9 mouse cellular contexts compared by ENCODE assay signal in the genomic region with DNA sequence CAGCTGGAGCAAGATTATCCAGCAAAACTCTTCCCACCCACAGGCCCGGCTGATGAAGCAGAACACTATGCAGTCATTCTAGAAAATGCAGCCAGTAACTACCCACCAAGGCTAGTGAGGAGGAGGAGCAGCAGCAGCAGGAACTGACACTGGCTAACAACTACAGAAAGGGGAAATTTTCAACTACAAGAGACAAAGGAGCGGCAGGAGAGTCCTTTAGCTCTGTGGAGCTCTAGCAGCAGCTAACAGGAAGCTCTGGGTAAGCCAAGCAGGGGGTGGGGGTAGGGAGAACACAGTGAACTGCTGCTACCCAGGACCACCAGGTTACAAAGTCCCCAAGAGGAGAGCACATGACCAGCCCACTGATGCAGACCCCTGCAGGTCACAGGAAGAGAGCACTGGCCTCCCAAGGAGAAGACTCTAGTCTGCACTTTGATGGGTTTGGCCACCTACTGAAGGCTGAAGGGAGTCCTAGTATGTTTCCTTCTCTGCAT. TPM values are rescaled to one million over a fixed set of nuclear protein-coding genes. Genes with fewer than 3 reads are reported as not detected.
DNase-seq lines count a peak whose midpoint lies in the region; ATAC-seq and TF ChIP-seq lines count a peak whose summit lies in the region.
"Had no signal": no experiment of that assay in that cellular context is flagged by ENCODE, and none has a peak within 500 bp of the region (broad histone marks: within the 10 kb centered on the region; RNA-seq: fewer than 3 reads in every experiment).

No protein-coding gene starts in this region.

- TF ChIP-seq EP300 in ES-Bruce4 (IDR thresholded peaks at IDR 0.05; ENCODE audit: insufficient read depth, low read depth, low read length), result peak; percentile 71; the same call in 1 of the 2 replicates

- H3K9me3 ChIP-seq in ES-Bruce4 (replicated peaks; ENCODE audit: control insufficient read depth, insufficient read depth, low read length, poor library complexity, severe bottlenecking), result no peaks in the 10 kb centered on the region
- no peaks in the 10 kb centered on the region for H3K9me3 ChIP-seq in embryonic facial prominence, embryonic 13.5 days
- H3K9me3 ChIP-seq in limb, embryonic 12.5 days, result no peaks in the 10 kb centered on the region

- no peaks in the 10 kb centered on the region for H3K27me3 ChIP-seq in ES-Bruce4 (ENCODE audit: control insufficient read depth, insufficient read depth, low read length, poor library complexity, severe bottlenecking)
- H3K27me3 ChIP-seq in embryonic facial prominence, embryonic 13.5 days, result no peaks in the 10 kb centered on the region
- no peaks in the 10 kb centered on the region for H3K27me3 ChIP-seq in limb, embryonic 12.5 days

- peak overlapping the region; percentile 68 for H3K27ac ChIP-seq in ES-Bruce4 (ENCODE audit: insufficient read depth, low read length)
- peak overlapping the region; percentile 33; the same call in 1 of the 2 replicates for H3K27ac ChIP-seq in embryonic facial prominence, embryonic 13.5 days
- peak overlapping the region; percentile 3; the same call in 1 of the 2 replicates for H3K27ac ChIP-seq in limb, embryonic 12.5 days

- no peak overlapping the region for H3K4me2 ChIP-seq in embryonic facial prominence, embryonic 13.5 days
- H3K4me2 ChIP-seq in limb, embryonic 12.5 days, result no peak overlapping the region

- no peaks in the 10 kb centered on the region for H3K36me3 ChIP-seq in ES-Bruce4 (ENCODE audit: control insufficient read depth, insufficient read depth, low read length, poor library complexity, severe bottlenecking)
- H3K36me3 ChIP-seq in embryonic facial prominence, embryonic 13.5 days, result no peaks in the 10 kb centered on the region
- no peaks in the 10 kb centered on the region for H3K36me3 ChIP-seq in limb, embryonic 12.5 days

- peak; percentile 31 for DNase-seq in kidney, postnatal 10 days
- no peak for DNase-seq in kidney, adult 8-10 months
- DNase-seq in thymus, adult 18-20 months, result peak; percentile 49 to 65
- no peak for DNase-seq in cerebellum, postnatal 36 days

- ATAC-seq in embryonic facial prominence, embryonic 13.5 days (ENCODE audit: insufficient number of reproducible peaks, insufficient read depth, low FRiP score, low TSS enrichment, low read depth), result no peak
- ATAC-seq in limb, embryonic 12.5 days (ENCODE audit: insufficient number of reproducible peaks, insufficient read depth, low FRiP score, low TSS enrichment, low read depth), result no peak
- ATAC-seq in monocyte, adult 5-6 weeks (replicated peaks; ENCODE audit: insufficient number of reproducible peaks, low FRiP score, low TSS enrichment, poor library complexity, severe bottlenecking), result no peak

- TF ChIP-seq POLR2A in ES-Bruce4 (IDR thresholded peaks at IDR 0.05; ENCODE audit: insufficient read depth, low read length), result no peak

- 19% methylated on average over 2 of the region's 2 CpGs for WGBS in embryonic facial prominence, embryonic 13.5 days
- 22% methylated on average over 2 of the region's 2 CpGs for WGBS in limb, embryonic 12.5 days

- H3K4me1 ChIP-seq in ES-Bruce4 (ENCODE audit: control insufficient read depth, insufficient read depth, low read length), result peaks cover 2% of the 10 kb centered on the region
- peaks cover 23% of the 10 kb centered on the region for H3K4me1 ChIP-seq in embryonic facial prominence, embryonic 13.5 days
- peaks cover 10% of the 10 kb centered on the region for H3K4me1 ChIP-seq in limb, embryonic 12.5 days (replicated peaks)

- no peak for TF ChIP-seq CTCF in ES-Bruce4 (IDR thresholded peaks at IDR 0.05; ENCODE audit: low read depth, low read length)

- H3K9ac ChIP-seq in ES-Bruce4 (ENCODE audit: low read depth, poor library complexity, severe bottlenecking), result peak overlapping the region; percentile 17; the same call in 1 of the 2 replicates
- H3K9ac ChIP-seq in embryonic facial prominence, embryonic 13.5 days, result no peak overlapping the region
- 0 out of 2 replicates have a peak overlapping the region, but pooled peaks have one; percentile 42 for H3K9ac ChIP-seq in limb, embryonic 12.5 days (replicated peaks)

- H3K4me3 ChIP-seq in ES-Bruce4 (ENCODE audit: low read depth, low read length), result no peak overlapping the region
- no peak overlapping the region for H3K4me3 ChIP-seq in embryonic facial prominence, embryonic 13.5 days
- no peak overlapping the region for H3K4me3 ChIP-seq in limb, embryonic 12.5 days (replicated peaks)

RNA-seq across cellular contexts. Expression of a gene that starts 21.1 kb away (rescaled TPM):
- polyA plus RNA-seq in ES-Bruce4 (2011; ENCODE audit: insufficient read depth, insufficient read length, low read depth, missing spikeins), result 0.41 and 0.49 TPM in 2 replicates
- polyA plus RNA-seq in embryonic facial prominence, embryonic 13.5 days (2015; fragmentation: Nextera tagmentation; extraction: Ambion mirVana), result 0.18 and 0.38 TPM in 2 replicates
- polyA plus RNA-seq in limb, embryonic 12.5 days (2016; fragmentation: Nextera tagmentation; extraction: Ambion mirVana), result 0.42 and 0.65 TPM in 2 replicates
- total RNA-seq in monocyte, adult 5-6 weeks (2017), result 0.85 to 2.3 TPM (median 1.9 TPM) in 3 replicates
- total RNA-seq: left cerebral cortex, postnatal 10 days had no signal

RNA-seq across cellular contexts. Expression of a gene that starts 21.5 kb away (rescaled TPM):
- 77.6 and 78.2 TPM in 2 replicates for polyA plus RNA-seq in ES-Bruce4 (2011; ENCODE audit: insufficient read depth, insufficient read length, low read depth, missing spikeins)
- polyA plus RNA-seq in embryonic facial prominence, embryonic 13.5 days (2015; fragmentation: Nextera tagmentation; extraction: Ambion mirVana), result 42.6 and 44.4 TPM in 2 replicates
- 49.4 and 51.3 TPM in 2 replicates for polyA plus RNA-seq in limb, embryonic 12.5 days (2016; fragmentation: Nextera tagmentation; extraction: Ambion mirVana)
- 28.7 to 49.9 TPM (median 29.7 TPM) in 3 replicates for total RNA-seq in monocyte, adult 5-6 weeks (2017)

RNA-seq across cellular contexts. Expression of a gene that starts 51.2 kb away (rescaled TPM):
- 0.45 and 0.75 TPM in 2 replicates for polyA plus RNA-seq in ES-Bruce4 (2011; ENCODE audit: insufficient read depth, insufficient read length, low read depth, missing spikeins)
- 0.04 and 0.48 TPM in 2 replicates for polyA plus RNA-seq in embryonic facial prominence, embryonic 13.5 days (2015; fragmentation: Nextera tagmentation; extraction: Ambion mirVana)
- polyA plus RNA-seq in limb, embryonic 12.5 days (2016; fragmentation: Nextera tagmentation; extraction: Ambion mirVana), result 0.04 TPM in 1 of 2 replicates, not detected in the other
- total RNA-seq in monocyte, adult 5-6 weeks (2017), result not detected in 3 replicates

Comparison
In these comparisons a context has a peak if more than half of its experiments do, and no peak if none do; other contexts are left out.
1. DNase-seq: peak in kidney, postnatal 10 days (single experiment) and thymus, adult 18-20 months (2 of 2); none in kidney, adult 8-10 months (0 of 2) and cerebellum, postnatal 36 days (0 of 2).
2. H3K27ac ChIP-seq: peak in every context shown above with its lines; median percentile 68 in ES-Bruce4; 33 in embryonic facial prominence, embryonic 13.5 days; 3 in limb, embryonic 12.5 days.